Mouse (Mus musculus): ENCODE results near the gene Tube1. TPM values are rescaled to one million over a fixed set of nuclear protein-coding genes. Genes with fewer than 3 reads are reported as not detected.

The Tube1 gene
- polyA plus RNA-seq (2015; fragmentation: Nextera tagmentation; extraction: Ambion mirVana), result 5.4 and 6.5 TPM in 2 replicates

GRCm38 (mm10) chr10:39133462-39134310 lies at the start of gene Tube1, which contains the start of gene Fam229b:
Gene Tube1, plus strand, starts transcription at chr10:39133976.
Gene Fam229b, minus strand, starts transcription at chr10:39133914.

DNA sequence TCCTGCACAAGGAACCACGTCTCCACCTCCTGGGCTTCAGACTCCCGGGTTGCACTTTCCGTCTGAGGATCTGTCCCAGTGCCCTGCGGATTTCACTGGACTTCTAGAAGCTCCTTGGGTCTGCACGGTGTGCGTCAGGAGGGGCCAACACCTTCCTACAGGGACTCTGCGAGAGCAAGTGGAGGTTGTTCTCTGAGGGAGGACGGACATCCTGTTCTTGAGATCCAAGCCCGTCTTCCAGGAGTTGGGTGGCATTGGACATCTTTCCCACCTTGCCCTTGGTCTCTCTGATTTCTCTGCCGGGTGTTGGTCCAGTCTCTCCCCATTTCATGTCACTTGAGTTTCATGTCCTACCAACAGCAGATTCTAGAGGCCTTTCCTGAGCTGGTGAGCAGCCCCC lies 29.9 kb downstream of the Tube1 start, which contains the start of gene Ccn6:
Ccn6 (minus strand) TSS at position 101 of the 400 bp plus-strand sequence.

Other genes with a start within 250 kb of the Tube1 start
- gene Lama4, start 168.5 kb upstream of the Tube1 start, polyA plus RNA-seq (2015; fragmentation: Nextera tagmentation; extraction: Ambion mirVana), result 6.3 and 8.5 TPM in 2 replicates
- 2.2 and 4.0 TPM in 2 replicates for gene Fam229b, start 62 bp upstream of the Tube1 start, polyA plus RNA-seq (2015; fragmentation: Nextera tagmentation; extraction: Ambion mirVana)
- gene Ccn6, start 29.8 kb downstream of the Tube1 start, polyA plus RNA-seq (2015; fragmentation: Nextera tagmentation; extraction: Ambion mirVana), result 0.10 and 0.11 TPM in 2 replicates
- 11.2 and 11.3 TPM in 2 replicates for gene Fyn, start 234.9 kb downstream of the Tube1 start, polyA plus RNA-seq (2015; fragmentation: Nextera tagmentation; extraction: Ambion mirVana)